Mouse (Mus musculus) intestine, embryonic 16.5 days (tissue): Measurements from ENCODE around the gene Polr1c. TPM values are rescaled to one million over a fixed set of nuclear protein-coding genes. Genes with fewer than 3 reads are reported as not detected.

Experiments used
- ATAC-seq: fragments of 200-750 bp; cut with Nextera tagmentation; 2 replicates; pipeline ENCODE4 v1.8.0; 2017; ENCODE audit warnings: moderate TSS enrichment, moderate library complexity
- H3K27ac ChIP-seq: fragments of 300-500 bp; sonication (generic); 2 replicates; pipeline ENCODE4 v1.5.1; 2014; ENCODE audit warnings: mild to moderate bottlenecking, low read length
- H3K27me3 ChIP-seq: fragments of 300-500 bp; sonication (generic); replicated peaks from 2 replicates; pipeline ENCODE4 v1.6.1; 2014; ENCODE audit warnings: low read length, control low read depth, mixed read lengths; ENCODE audit not compliant: control insufficient read depth, insufficient read depth
- H3K36me3 ChIP-seq: fragments of 300-500 bp; sonication (generic); 2 replicates; pipeline ENCODE4 v1.6.1; 2014; ENCODE audit warnings: low read length, control low read depth; ENCODE audit not compliant: control insufficient read depth, insufficient read depth
- H3K4me1 ChIP-seq: fragments of 300-500 bp; sonication (generic); 2 replicates; pipeline ENCODE4 v1.6.1; 2014; ENCODE audit warnings: low read length, control low read depth, mixed read lengths; ENCODE audit not compliant: control insufficient read depth, insufficient read depth
- H3K4me2 ChIP-seq: fragments of 300-500 bp; sonication (generic); 2 replicates; pipeline ENCODE4 v1.6.1; 2014; ENCODE audit warnings: low read depth, low read length, control low read depth
- H3K4me3 ChIP-seq: fragments of 300-500 bp; sonication (generic); 2 replicates; pipeline ENCODE4 v1.5.1; 2014; ENCODE audit warnings: mild to moderate bottlenecking, low read length
- H3K9ac ChIP-seq: fragments of 300-500 bp; sonication (generic); 2 replicates; pipeline ENCODE4 v1.6.1; 2014; ENCODE audit warnings: low read depth, low read length
- H3K9me3 ChIP-seq: fragments of 300-500 bp; sonication (generic); 2 replicates; pipeline ENCODE4 v1.6.1; 2016; ENCODE audit warnings: low read length, control low read depth; ENCODE audit not compliant: control insufficient read depth
- WGBS: fragments of 180-500 bp; shearing (Covaris S2); extraction: QIAGEN DNeasy Blood & Tissue Kit; methylation state at CpG from one replicate; pipeline ENCODE4 v1.1.7; 2014; 5-methylcytosine and 5-hydroxymethylcytosine counted together
- microRNA counts: library from miRNA; unstranded; fragments of <30 nt; microRNA quantifications from one replicate; lab custom pipeline; 2016
- microRNA-seq: library from miRNA; unstranded; fragments of <30 nt; microRNA quantifications from one replicate; pipeline ENCODE4, GENCODE M21; 2016
- polyA plus RNA-seq: library from polyadenylated mRNA; unstranded; fragments of >200 nt; fragmentation: Nextera tagmentation; extraction: Ambion mirVana; gene quantifications from 2 replicates; pipeline ENCODE4 v1.2.1, GENCODE M21; 2015

Gene Polr1c
- polyA plus RNA-seq, 1 experiment from 2014 or later = 69.5 TPM

GRCm38 (mm10) chr17:46202421-46203071, 45.3 kb downstream of the Polr1c start, which contains the start of the genes Polh and Xpo5:
Polh (minus strand) TSS chr17:46202645.
Xpo5 (plus strand) TSS chr17:46202782.
- Histone ChIP-seq H3K4me2 (peak within 1 kb of the TSS; percentile 77), H3K9me3 (no peaks in the 10 kb centered on the region), H3K36me3 (peaks cover 2% of the 10 kb centered on the region; the same call in 1 of the 2 replicates), H3K9ac (peak within 1 kb of the TSS; percentile 92), H3K4me1 (peaks cover 15% of the 10 kb centered on the region), H3K4me3 (peak within 1 kb of the TSS; percentile 97), H3K27me3 (no peaks in the 10 kb centered on the region), H3K27ac (peak within 1 kb of the TSS; percentile 88)
- peak; percentile 97 for ATAC-seq
- under 1% methylated on average over 66 of the region's 66 CpGs for WGBS

DNA sequence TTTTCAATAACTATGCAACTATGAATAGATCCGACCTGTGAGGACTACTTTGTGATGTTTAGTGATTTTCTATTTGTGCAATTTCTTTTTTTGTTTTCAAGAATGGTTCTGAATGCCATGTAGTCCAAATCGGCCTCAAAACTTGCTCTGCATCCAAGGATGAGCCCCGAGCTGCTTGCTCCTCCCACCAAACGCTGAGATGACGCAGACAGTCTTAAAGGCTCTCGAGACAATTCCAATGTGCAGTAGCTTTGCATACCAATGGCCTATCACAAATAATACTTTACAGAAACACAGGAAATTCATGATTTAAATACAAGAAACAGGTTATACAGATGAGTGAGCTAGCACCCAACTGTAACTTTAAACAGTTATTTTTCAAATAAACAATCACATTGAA, 46.7 kb downstream of the Polr1c start:
- Histone ChIP-seq H3K9me3 (no peaks in the 10 kb centered on the region), H3K4me2 (peak overlapping the region; percentile 73), H3K4me3 (peak overlapping the region; percentile 97), H3K4me1 (peaks cover 15% of the 10 kb centered on the region), H3K9ac (no peak overlapping the region), H3K27me3 (no peaks in the 10 kb centered on the region), H3K27ac (no peak overlapping the region), H3K36me3 (peaks cover 4% of the 10 kb centered on the region; the same call in 1 of the 2 replicates)
- no peak for ATAC-seq
- WGBS = 48% methylated on average over 6 of the region's 6 CpGs

MicroRNAs within 50 kb of the gene (microRNA counts, 519-probe panel; counts per million panel counts)
- 35.7 counts per million for microRNA mmu-miR-693-3p (lab: Ali Mortazavi, UCI)
- microRNA mmu-miR-693-5p (lab: Ali Mortazavi, UCI) = 2,260 counts per million, percentile 53 among the panel's probes with 10 or more counts

Small RNA genes within 50 kb of the gene (microRNA-seq; reads per million reads assigned to microRNA genes)
- gene Mir693 = 0.91 reads per million

Other genes starting within 250 kb of the Polr1c start
- gene Vegfa, start 215.7 kb downstream of the Polr1c start, polyA plus RNA-seq = 2.7 and 3.3 TPM in 2 replicates
- gene Mrps18a, start 137.1 kb downstream of the Polr1c start, polyA plus RNA-seq = 159 and 164 TPM in 2 replicates
- 6.4 and 8.8 TPM in 2 replicates for gene Rsph9, start 103.8 kb downstream of the Polr1c start, polyA plus RNA-seq
- 35.4 and 37.1 TPM in 2 replicates for gene Mad2l1bp, start 94.5 kb downstream of the Polr1c start, polyA plus RNA-seq
- 25.3 and 29.2 TPM in 2 replicates for gene Gtpbp2, start 87.0 kb downstream of the Polr1c start, polyA plus RNA-seq
- 9.9 and 11.1 TPM in 2 replicates for gene Polh, start 45.4 kb downstream of the Polr1c start, polyA plus RNA-seq
- 24.8 and 26.7 TPM in 2 replicates for gene Xpo5, start 45.3 kb downstream of the Polr1c start, polyA plus RNA-seq
- gene Yipf3, start within 50 bp of the Polr1c start, polyA plus RNA-seq = 122 and 123 TPM in 2 replicates
- gene Lrrc73, start 5.5 kb upstream of the Polr1c start, polyA plus RNA-seq = 0.43 and 0.75 TPM in 2 replicates
- gene Tjap1, start 35.0 kb upstream of the Polr1c start, polyA plus RNA-seq = 27.0 and 29.6 TPM in 2 replicates
- gene Dlk2, start 49.4 kb upstream of the Polr1c start, polyA plus RNA-seq = 0.54 and 0.69 TPM in 2 replicates
- 7.9 and 9.0 TPM in 2 replicates for gene Abcc10, start 80.3 kb upstream of the Polr1c start, polyA plus RNA-seq
- 2.3 and 2.8 TPM in 2 replicates for gene Zfp318, start 135.7 kb upstream of the Polr1c start, polyA plus RNA-seq
- gene Crip3, start 180.9 kb upstream of the Polr1c start, polyA plus RNA-seq = 0.16 and 0.35 TPM in 2 replicates
- gene Slc22a7, start 190.4 kb upstream of the Polr1c start, polyA plus RNA-seq = not detected in 2 replicates
- gene Ttbk1, start 239.6 kb upstream of the Polr1c start, polyA plus RNA-seq = 0.15 and 0.16 TPM in 2 replicates
- gene Dnph1, start 248.7 kb upstream of the Polr1c start, polyA plus RNA-seq = 40.4 and 45.1 TPM in 2 replicates